Mouse (Mus musculus): ENCODE data around the gene Myh3. TPM values are rescaled to one million over a fixed set of nuclear protein-coding genes. Genes with fewer than 3 reads are reported as not detected.

The Myh3 gene
- polyA plus RNA-seq, 2 experiments, result 0.06 TPM

DNA sequence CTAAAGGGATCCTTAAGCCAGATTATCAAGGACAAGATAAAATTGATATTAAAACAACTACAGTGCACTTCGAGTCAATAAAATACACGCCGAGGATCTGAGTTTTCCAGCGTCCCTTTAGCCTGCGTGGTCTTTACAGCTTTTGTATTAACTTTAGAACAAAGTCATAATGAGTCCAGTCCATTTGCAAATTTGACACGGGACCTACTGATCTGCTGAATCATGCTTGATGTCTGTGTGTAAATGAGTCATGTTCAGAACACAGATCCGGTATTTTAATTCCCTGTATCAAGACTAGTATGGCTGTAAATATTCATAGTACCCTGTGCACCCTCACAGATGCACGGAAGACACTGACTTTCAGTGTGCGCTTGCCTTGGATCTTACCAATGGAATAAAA lies 41.2 kb upstream of the Myh3 start:
- no peak overlapping the region for H3K4me3 ChIP-seq (ENCODE audit: insufficient read depth in 1 of 2, low read depth in 2 of 2, low read length in 2 of 2)
- H3K4me2 ChIP-seq (ENCODE audit: low read depth), result no peak overlapping the region
- no peak overlapping the region for H3K9ac ChIP-seq (replicated peaks)
- H3K27me3 ChIP-seq (ENCODE audit: control insufficient read depth, insufficient read depth, low read length), result no peaks in the 10 kb centered on the region
- TF ChIP-seq EP300 (IDR thresholded peaks at IDR 0.05; ENCODE audit: low read depth) (no peak), CTCF (IDR thresholded peaks at IDR 0.05; ENCODE audit: low read depth) (no peak)
- no peak overlapping the region for H3K27ac ChIP-seq
- no peak for ATAC-seq (ENCODE audit: insufficient read depth)
- peaks cover 2% of the 10 kb centered on the region for H3K36me3 ChIP-seq (replicated peaks; ENCODE audit: control insufficient read depth, insufficient read depth, low read depth)
- H3K4me1 ChIP-seq (replicated peaks; ENCODE audit: control insufficient read depth in 2 of 2, insufficient read depth in 2 of 2, low read length in 1 of 2), result no peaks in the 10 kb centered on the region
- no peaks in the 10 kb centered on the region for H3K9me3 ChIP-seq (ENCODE audit: control insufficient read depth, low read length)
- DNase-seq (ENCODE audit: low read depth in 3 of 3, low spot score in 3 of 3), result no peak
- 81% methylated on average over 9 of the region's 9 CpGs for WGBS (ENCODE audit: insufficient replicate concordance)

DNA sequence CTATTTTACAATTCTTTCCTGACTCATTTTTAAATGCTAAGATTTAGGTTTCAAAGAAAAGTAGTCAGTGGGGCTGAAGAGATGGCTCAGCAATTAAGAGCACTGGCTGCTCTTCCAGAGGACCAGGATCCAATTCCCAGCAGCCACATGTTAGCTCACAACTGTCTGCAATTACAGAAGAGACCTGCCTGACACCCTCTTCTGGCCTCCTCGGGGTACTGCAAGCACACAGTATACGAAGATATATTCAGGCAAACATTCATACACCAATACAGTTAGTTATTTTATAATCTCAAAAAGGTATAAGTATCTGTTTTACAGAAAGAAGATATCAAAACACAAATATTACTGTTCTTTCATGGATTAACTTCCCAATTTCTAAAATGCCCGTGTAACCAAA lies 38.3 kb upstream of the Myh3 start:
- peaks cover 0 to 3% of the 10 kb centered on the region in 2 experiments; a peak in 1 of 4 replicates for H3K4me1 ChIP-seq (replicated peaks; ENCODE audit: control insufficient read depth in 2 of 2, insufficient read depth in 2 of 2, low read length in 1 of 2)
- TF ChIP-seq EP300 (IDR thresholded peaks at IDR 0.05; ENCODE audit: low read depth) (no peak), CTCF (IDR thresholded peaks at IDR 0.05; ENCODE audit: low read depth) (peak; percentile 49)
- no peaks in the 10 kb centered on the region for H3K9me3 ChIP-seq (ENCODE audit: control insufficient read depth, low read length)
- H3K9ac ChIP-seq (replicated peaks), result no peak overlapping the region
- H3K4me2 ChIP-seq (ENCODE audit: low read depth), result no peak overlapping the region
- ATAC-seq (ENCODE audit: insufficient read depth) (no peak), DNase-seq (ENCODE audit: low read depth in 3 of 3, low spot score in 3 of 3) (no peak)
- 76% methylated on average over 3 of the region's 3 CpGs for WGBS (ENCODE audit: insufficient replicate concordance)
- no peak overlapping the region for H3K4me3 ChIP-seq (ENCODE audit: insufficient read depth in 1 of 2, low read depth in 2 of 2, low read length in 2 of 2)
- no peak overlapping the region for H3K27ac ChIP-seq
- H3K27me3 ChIP-seq (ENCODE audit: control insufficient read depth, insufficient read depth, low read length), result no peaks in the 10 kb centered on the region
- H3K36me3 ChIP-seq (replicated peaks; ENCODE audit: control insufficient read depth, insufficient read depth, low read depth), result peaks cover 2% of the 10 kb centered on the region

DNA sequence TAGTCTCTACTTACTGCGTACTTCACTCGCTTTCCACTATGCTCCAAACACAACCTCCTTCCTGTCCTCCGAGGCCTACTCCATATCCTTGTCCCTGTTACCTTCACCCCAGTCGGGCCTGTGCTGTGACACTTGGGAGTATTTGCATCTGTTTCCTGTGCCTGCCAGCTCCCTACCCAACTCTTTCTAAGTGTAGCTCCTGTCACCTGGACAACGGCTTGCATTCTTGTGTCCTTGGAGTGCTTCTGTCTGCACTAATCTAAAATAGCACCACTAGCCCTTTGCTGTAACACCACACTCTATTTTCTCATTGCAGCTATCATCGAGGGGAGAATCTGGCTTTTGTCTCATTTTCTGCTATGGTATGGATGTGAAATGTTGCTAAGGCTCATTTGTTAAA lies 37.6 kb upstream of the Myh3 start:
- H3K9me3 ChIP-seq (ENCODE audit: control insufficient read depth, low read length), result no peaks in the 10 kb centered on the region
- ATAC-seq (ENCODE audit: insufficient read depth), result no peak
- H3K4me2 ChIP-seq (ENCODE audit: low read depth), result no peak overlapping the region
- no peak for DNase-seq (ENCODE audit: low read depth in 3 of 3, low spot score in 3 of 3)
- peaks cover 0 to 3% of the 10 kb centered on the region in 2 experiments; a peak in 1 of 4 replicates for H3K4me1 ChIP-seq (replicated peaks; ENCODE audit: control insufficient read depth in 2 of 2, insufficient read depth in 2 of 2, low read length in 1 of 2)
- no peaks in the 10 kb centered on the region for H3K27me3 ChIP-seq (ENCODE audit: control insufficient read depth, insufficient read depth, low read length)
- no peak overlapping the region for H3K9ac ChIP-seq (replicated peaks)
- no peak overlapping the region for H3K27ac ChIP-seq
- peaks cover 2% of the 10 kb centered on the region for H3K36me3 ChIP-seq (replicated peaks; ENCODE audit: control insufficient read depth, insufficient read depth, low read depth)
- no peak overlapping the region for H3K4me3 ChIP-seq (ENCODE audit: insufficient read depth in 1 of 2, low read depth in 2 of 2, low read length in 2 of 2)
- 79% methylated on average over 6 of the region's 6 CpGs for WGBS (ENCODE audit: insufficient replicate concordance)
- TF ChIP-seq CTCF (IDR thresholded peaks at IDR 0.05; ENCODE audit: low read depth), result no peak
- TF ChIP-seq EP300 (IDR thresholded peaks at IDR 0.05; ENCODE audit: low read depth), result no peak

DNA sequence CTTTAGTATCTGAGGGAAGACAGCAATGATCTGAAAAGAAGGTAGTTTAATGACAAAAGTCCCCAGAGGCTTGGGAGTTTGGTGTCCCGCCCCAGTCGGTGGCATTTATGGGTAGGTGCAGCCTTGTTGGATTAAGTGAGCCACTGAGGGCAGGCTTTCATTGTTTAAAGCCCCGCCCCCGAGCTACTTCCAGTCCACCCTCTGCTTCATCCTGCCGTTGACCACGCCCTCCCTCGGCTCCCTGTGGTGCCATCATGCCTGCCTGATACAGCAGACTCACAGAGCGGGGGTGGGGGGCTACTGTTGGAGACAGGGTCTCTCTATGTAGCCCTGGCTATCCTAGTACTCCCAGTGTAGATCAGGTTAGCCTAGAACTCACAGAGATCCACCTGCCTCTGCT lies 35.1 kb upstream of the Myh3 start:
- no peak overlapping the region for H3K4me3 ChIP-seq (ENCODE audit: insufficient read depth in 1 of 2, low read depth in 2 of 2, low read length in 2 of 2)
- WGBS (ENCODE audit: insufficient replicate concordance), result 50% methylated on average over 8 of the region's 8 CpGs
- H3K27ac ChIP-seq, result no peak overlapping the region
- H3K4me2 ChIP-seq (ENCODE audit: low read depth), result no peak overlapping the region
- no peak overlapping the region for H3K9ac ChIP-seq (replicated peaks)
- no peaks in the 10 kb centered on the region for H3K27me3 ChIP-seq (ENCODE audit: control insufficient read depth, insufficient read depth, low read length)
- no peaks in the 10 kb centered on the region; the same call in none of the 2 replicates for H3K36me3 ChIP-seq (replicated peaks; ENCODE audit: control insufficient read depth, insufficient read depth, low read depth)
- DNase-seq (ENCODE audit: low read depth in 3 of 3, low spot score in 3 of 3), result no peak
- peaks cover 0 to 7% of the 10 kb centered on the region in 2 experiments; a peak in 2 of 4 replicates for H3K4me1 ChIP-seq (replicated peaks; ENCODE audit: control insufficient read depth in 2 of 2, insufficient read depth in 2 of 2, low read length in 1 of 2)
- no peak for TF ChIP-seq EP300 (IDR thresholded peaks at IDR 0.05; ENCODE audit: low read depth)
- TF ChIP-seq CTCF (IDR thresholded peaks at IDR 0.05; ENCODE audit: low read depth), result no peak
- no peaks in the 10 kb centered on the region for H3K9me3 ChIP-seq (ENCODE audit: control insufficient read depth, low read length)
- ATAC-seq (ENCODE audit: insufficient read depth), result peak; percentile 56; the same call in 1 of the 2 replicates

DNA sequence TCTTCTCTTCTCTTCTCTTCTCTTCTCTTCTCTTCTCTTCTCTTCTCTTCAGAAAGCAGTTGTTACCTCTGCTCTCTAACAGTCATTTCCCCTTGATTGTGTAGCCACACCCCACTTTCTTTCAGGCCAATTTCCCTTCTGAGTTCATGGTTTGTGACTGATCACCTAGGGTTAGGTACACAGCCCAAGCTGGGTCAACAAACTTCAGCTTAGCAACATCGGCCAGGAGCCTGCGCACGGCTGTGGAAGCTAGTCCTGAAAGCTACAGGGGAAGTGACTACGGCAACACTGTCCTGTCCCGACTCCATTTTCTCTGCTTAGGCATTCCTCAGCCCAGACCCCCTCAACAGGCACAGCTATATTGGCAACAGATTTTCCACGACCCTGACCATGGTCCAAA lies 33.1 kb upstream of the Myh3 start:
- TF ChIP-seq CTCF (IDR thresholded peaks at IDR 0.05; ENCODE audit: low read depth), result no peak
- no peak for TF ChIP-seq EP300 (IDR thresholded peaks at IDR 0.05; ENCODE audit: low read depth)
- no peak overlapping the region for H3K27ac ChIP-seq
- H3K4me2 ChIP-seq (ENCODE audit: low read depth), result 0 out of 2 replicates have a peak overlapping the region, but pooled peaks have one; percentile 21
- ATAC-seq (ENCODE audit: insufficient read depth) (peak; percentile 61), DNase-seq (ENCODE audit: low read depth in 3 of 3, low spot score in 3 of 3) (no peak)
- no peaks in the 10 kb centered on the region; the same call in none of the 2 replicates for H3K36me3 ChIP-seq (replicated peaks; ENCODE audit: control insufficient read depth, insufficient read depth, low read depth)
- H3K4me1 ChIP-seq (replicated peaks; ENCODE audit: control insufficient read depth in 2 of 2, insufficient read depth in 2 of 2, low read length in 1 of 2), result peaks cover 0 to 7% of the 10 kb centered on the region in 2 experiments; a peak in 2 of 4 replicates
- no peak overlapping the region for H3K4me3 ChIP-seq (ENCODE audit: insufficient read depth in 1 of 2, low read depth in 2 of 2, low read length in 2 of 2)
- WGBS (ENCODE audit: insufficient replicate concordance), result 63% methylated on average over 6 of the region's 6 CpGs
- no peak overlapping the region for H3K9ac ChIP-seq (replicated peaks)
- no peaks in the 10 kb centered on the region for H3K27me3 ChIP-seq (ENCODE audit: control insufficient read depth, insufficient read depth, low read length)
- no peaks in the 10 kb centered on the region for H3K9me3 ChIP-seq (ENCODE audit: control insufficient read depth, low read length)

All from liver, embryonic 14.5 days (tissue).